Mouse (Mus musculus) left cerebral cortex, postnatal 14 days (tissue): ENCODE data around the gene Ripor2. TPM values are rescaled to one million over a fixed set of nuclear protein-coding genes. Genes with fewer than 3 reads are reported as not detected.

Source experiments
- DNase-seq, 2 experiments: peaks; one replicate each; pipeline ENCODE4 v3.0.0; 2021 to 2022; ENCODE audit warnings: low spot score in 2 of 2, mixed read lengths in 1 of 2
- intact Hi-C: fragments of 180-260 bp; cut with DNase I; formaldehyde crosslinking; loops from one replicate; pipeline ENCODE4 v1.15.1; 2025
- long read RNA-seq, 2 experiments: library from polyadenylated mRNA; stranded (forward); transcript quantifications; one replicate each; pipeline ENCODE4 v2.0.0; 2021
- total RNA-seq, 2 experiments: library from RNA; stranded (reverse); gene quantifications; 2 replicates each; pipeline ENCODE4 v1.2.3; 2021

Gene Ripor2
- total RNA-seq: 10 to 100 TPM; 74.2 to 75.5 TPM
- long read RNA-seq, experiment 1, full-length matches to known transcripts: 12 of 36 reads
- long read RNA-seq, experiment 1, partial matches to known transcripts: 8 of 36 reads
- long read RNA-seq, experiment 1, other reads (novel, unspliced or antisense): 16 of 36 reads
- long read RNA-seq, experiment 2, full-length matches to known transcripts: 8 of 25 reads
- long read RNA-seq, experiment 2, partial matches to known transcripts: 4 of 25 reads
- long read RNA-seq, experiment 2, other reads (novel, unspliced or antisense): 13 of 25 reads

GRCm38 (mm10) chr13:24581833-24582232 is at the start of gene Ripor2:
Ripor2 (plus strand) TSS chr13:24582189.
- intact Hi-C loops: no loop called here
- DNase-seq: no peak

- no peak for DNase-seq
- intact Hi-C loops: no loop called here
Observed at GRCm38 (mm10) chr13:24536531-24537167, 45.3 kb upstream of the Ripor2 start.

DNA sequence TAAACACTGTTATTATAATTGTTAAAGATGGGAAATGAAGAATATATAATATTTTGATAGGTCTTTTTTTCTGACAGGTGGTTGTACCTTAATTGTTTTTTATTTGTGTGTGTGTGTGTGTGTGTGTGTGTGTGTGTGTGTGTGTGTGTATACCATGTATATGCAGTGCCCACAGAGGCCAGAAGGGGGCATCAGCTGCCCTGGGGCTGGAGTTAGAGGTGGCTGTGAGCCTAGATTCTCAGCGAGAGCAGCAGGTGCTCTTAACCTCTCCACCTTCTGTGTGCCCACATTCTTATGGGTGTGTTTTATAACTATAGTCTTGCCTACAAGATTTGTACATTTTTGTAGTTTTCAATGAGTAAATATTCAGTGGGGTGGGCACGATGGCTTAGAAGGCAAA is 44.0 kb upstream of the Ripor2 start:
- DNase-seq: no peak
- intact Hi-C loops: no loop called here

GRCm38 (mm10) chr13:24538941-24539340 is 43.0 kb upstream of the Ripor2 start:
- no peak for DNase-seq
- intact Hi-C loops: no loop called here

DNA sequence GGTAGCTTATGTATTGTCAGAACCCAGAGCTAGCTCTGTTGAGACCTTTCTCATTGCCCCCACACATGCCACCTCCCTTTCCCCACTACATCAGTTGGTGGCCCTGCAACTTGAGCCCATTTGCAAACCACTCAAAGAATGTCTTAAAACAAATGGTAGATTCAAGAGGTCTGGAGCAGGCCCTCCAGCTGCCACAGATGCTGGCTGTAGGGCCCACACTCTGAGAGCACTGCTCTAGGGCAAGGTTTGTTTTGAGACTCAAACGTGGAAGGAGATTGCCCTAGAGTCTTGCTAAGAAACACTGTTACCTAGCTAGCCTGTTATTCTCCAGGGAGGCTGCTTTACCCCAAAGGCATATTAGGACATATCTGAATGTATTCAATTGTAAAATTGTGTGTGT is 36.3 kb upstream of the Ripor2 start:
- intact Hi-C loops: no loop called here
- no peak for DNase-seq

- intact Hi-C loops: no loop called here
- no peak for DNase-seq
Observed at GRCm38 (mm10) chr13:24546801-24547459, 35.1 kb upstream of the Ripor2 start.

DNA sequence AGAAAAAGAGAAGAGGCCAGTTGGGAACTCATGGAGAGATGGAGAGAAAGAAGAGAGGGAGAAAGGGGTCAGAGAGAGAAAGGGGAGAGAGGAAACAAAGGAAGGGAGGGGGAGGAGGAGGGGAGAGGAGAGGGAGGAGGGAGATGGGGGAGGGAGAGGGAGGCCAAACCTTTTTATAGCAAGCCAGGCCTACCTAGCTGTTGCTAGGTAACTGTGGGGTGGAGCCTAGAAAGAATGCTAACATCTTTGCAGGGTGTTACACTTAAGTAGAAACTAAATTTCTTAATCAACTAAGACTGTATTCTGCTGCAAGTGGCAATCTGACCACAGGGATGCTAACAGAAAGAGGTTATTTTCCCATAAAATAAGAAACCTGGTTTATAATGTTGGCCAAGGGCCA is 33.1 kb upstream of the Ripor2 start:
- intact Hi-C loops: no loop called here

DNA sequence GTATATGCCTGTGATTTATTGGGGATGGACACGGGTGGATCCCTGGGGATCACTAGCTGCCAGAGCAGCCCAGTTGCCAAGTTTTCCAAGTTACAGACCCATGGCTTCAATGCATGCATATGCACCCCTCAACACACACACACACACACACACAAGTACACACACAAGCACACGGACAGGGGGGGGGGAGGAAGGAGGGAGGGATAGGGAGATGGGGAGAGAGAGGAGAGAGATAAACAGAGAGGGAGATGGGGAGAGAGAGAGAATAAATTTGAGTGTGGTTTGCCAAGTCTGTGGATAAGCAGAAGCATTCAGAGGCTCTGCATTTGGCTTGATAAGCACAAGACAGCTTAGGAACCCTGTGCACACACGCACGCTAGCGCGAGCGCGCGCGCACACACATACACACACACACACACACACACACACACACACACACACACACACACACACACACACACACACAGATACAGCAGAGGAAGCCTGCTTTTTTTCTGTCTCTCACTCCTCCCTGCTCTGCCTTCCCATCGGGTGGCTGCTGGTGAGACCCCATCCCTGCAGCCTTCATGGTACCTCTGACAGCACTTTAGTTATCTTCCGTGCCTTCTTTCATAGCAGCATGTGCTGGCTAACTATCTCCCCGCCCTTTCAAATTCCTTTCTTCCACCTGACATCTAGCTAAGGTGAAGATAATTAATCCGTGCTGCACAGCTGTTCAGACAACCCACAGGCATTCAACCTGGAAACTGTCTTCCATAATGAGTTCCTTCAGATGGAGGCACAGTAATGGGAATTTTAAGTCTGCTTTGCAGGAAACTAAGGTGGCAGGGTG is 30.7 kb upstream of the Ripor2 start:
- peak; percentile 12 to 42 for DNase-seq
- intact Hi-C loops: no loop called here

More for the DNA sequence above, 33.1 kb upstream of the Ripor2 start:
- peak in 1 of 2 experiments; percentile 16 for DNase-seq

- no peak for DNase-seq
- intact Hi-C loops: no loop called here
Observed at GRCm38 (mm10) chr13:24552039-24552438, 29.9 kb upstream of the Ripor2 start.

- DNase-seq: no peak
- intact Hi-C loops: no loop called here
Observed at GRCm38 (mm10) chr13:24561391-24561790, 20.6 kb upstream of the Ripor2 start.

GRCm38 (mm10) chr13:24564706-24565105 is 17.3 kb upstream of the Ripor2 start:
- no peak for DNase-seq
- intact Hi-C loops: no loop called here

- intact Hi-C loops: no loop called here
- DNase-seq: no peak
Observed at GRCm38 (mm10) chr13:24565230-24565949, 16.6 kb upstream of the Ripor2 start.

- intact Hi-C loops: no loop called here
- no peak for DNase-seq
Observed at GRCm38 (mm10) chr13:24565950-24566320, 16.1 kb upstream of the Ripor2 start.

DNA sequence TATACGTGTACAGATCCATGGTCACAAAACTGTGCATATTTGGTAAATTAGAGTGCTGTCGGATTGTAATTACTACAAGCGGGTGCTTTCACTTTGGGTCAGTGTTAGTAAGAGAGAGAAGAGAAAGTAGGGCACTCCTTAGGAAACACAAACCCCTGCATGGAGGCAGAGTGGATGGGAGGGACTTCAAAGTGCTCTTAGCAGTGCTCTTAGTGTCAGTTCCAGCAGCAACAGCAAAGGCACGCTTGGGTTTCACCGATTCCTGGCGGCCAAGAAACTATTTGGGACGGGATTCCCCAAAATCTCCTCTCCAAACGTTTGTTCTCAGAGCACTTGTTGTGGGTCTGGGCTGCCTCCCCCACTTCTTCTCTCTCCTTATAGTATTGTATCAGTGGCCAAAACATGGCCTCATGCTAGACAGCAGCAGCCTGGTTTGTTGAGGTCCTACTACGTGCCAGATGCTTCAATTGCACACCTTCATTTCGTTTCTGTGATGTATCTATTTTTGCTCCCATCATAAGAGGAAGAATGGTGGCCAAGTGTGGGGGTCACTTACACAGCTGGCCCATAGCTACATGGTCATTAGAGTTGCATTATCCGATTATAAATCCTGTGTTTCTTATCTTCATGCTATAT is 14.7 kb upstream of the Ripor2 start:
- intact Hi-C loops: no loop called here
- DNase-seq: no peak

DNA sequence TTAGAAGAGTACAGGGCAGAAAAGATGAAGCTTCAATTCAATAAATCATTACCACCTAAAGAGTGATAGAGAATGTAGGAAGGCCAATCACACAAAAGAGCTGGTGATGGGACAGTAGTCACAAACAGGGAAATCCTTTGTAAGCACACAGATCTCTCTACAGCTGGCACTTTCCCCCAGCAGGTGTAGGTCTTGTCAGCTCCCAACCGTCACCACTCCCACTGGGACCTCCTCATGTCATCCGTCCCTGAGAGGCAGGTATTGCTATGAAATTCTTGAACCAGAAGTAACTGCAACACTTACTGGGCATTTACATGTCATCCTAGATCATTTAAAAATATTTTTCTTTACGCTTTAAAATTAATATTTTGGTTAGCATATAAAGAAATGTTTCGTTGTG is 12.9 kb upstream of the Ripor2 start:
- DNase-seq: no peak
- intact Hi-C loops: no loop called here

DNA sequence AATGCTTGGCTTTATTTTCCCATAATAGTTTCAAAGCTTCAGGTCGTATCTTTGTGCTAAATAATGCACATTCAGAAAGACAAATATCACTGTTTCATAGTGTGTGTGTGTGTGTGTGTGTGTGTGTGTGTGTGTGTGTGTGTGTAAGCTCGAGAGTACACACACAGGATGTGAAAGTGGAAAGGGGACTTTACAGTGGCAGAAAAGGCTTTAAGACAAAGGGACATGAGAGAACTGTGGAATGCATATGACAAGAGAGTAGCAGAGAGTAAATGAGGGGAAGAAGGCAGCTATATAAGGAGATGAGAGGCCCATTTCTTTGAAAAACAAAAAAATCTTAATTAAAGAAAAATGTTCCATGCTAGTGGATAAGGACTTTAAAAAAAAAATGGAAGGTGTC is 11.3 kb upstream of the Ripor2 start:
- intact Hi-C loops: no loop called here
- no peak for DNase-seq

GRCm38 (mm10) chr13:24571906-24572305 is 10.1 kb upstream of the Ripor2 start:
- no peak for DNase-seq
- intact Hi-C loops: no loop called here

GRCm38 (mm10) chr13:24575126-24575525 is 6.9 kb upstream of the Ripor2 start:
- no peak for DNase-seq
- intact Hi-C loops: no loop called here
